Mouse (Mus musculus): Measurements from ENCODE around the gene Gm20441.

Gm20441 gene

GRCm38 (mm10) chr10:75780769-75781578 lies at the start of gene Gm20441, which contains the start of gene Gstt3:
Gene Gm20441, minus strand, starts transcription at chr10:75780954.
Gene Gstt3, minus strand, starts transcription at chr10:75781414.
- DNase-seq (ENCODE audit: low spot score): peak; percentile 14

- DNase-seq (ENCODE audit: low spot score): no peak
These were observed 49.5 kb upstream of the Gm20441 start for GRCm38 (mm10) chr10:75830275-75830670.

DNA sequence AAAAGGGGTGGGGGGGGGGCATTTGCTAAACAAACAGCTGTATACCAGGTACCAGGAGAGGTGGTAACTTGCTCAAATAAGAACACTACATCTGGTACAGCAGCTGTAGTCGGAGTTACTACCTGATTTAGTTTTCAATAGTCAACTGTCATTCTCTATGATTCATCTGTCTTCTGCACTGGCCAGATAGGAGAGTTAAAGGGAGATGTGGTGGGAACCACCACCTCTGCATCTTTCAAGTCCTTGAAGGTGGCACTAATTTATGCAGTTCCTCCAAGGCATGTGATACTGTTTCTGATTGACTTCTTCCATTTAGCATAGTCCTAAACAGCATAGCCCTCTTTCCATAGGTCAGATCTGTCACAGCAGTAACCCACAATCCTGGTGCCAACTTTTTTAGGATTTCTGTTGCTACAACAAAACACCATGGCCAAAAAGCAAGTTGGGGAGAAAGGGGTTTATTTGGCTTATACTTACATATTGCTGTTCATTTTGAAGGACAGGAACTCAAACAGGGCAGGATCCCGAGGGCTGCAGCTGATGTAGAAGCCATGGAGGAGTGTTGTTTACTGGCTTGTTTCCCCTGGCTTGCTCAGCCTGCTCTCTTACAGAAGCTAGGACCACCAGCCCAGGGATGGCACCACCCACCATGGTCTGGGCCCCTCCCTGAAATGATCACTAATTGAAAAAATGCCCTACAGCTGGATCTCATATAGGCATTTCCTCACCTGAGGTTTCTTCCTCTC lies 48.9 kb upstream of the Gm20441 start:
- no peak for DNase-seq (ENCODE audit: low spot score)

DNA sequence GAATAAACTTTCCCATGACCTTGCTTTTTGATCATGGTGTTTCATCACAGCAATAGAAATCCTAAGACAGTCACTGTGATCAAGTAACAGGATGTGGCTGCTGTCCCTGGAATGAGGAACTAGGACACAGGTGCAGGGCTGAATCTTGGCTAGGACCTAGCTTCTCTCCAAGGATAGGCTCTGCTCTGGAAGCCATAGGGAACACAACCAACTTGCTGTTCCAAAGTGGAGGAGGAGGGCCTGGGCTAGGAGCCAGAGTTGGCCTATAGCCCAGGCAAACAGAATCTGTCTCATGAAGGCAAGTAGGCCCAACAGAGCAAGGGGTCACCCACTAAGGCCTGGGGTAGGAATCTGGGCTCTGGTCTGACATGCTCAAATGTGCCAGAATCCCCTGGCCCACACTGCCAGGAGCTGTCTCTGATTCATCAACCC lies 47.8 kb upstream of the Gm20441 start:
- peak; percentile 61 for DNase-seq (ENCODE audit: low spot score)

- peak; percentile 30 for DNase-seq (ENCODE audit: low spot score)
These were observed 47.1 kb upstream of the Gm20441 start for GRCm38 (mm10) chr10:75827668-75828360.

DNA sequence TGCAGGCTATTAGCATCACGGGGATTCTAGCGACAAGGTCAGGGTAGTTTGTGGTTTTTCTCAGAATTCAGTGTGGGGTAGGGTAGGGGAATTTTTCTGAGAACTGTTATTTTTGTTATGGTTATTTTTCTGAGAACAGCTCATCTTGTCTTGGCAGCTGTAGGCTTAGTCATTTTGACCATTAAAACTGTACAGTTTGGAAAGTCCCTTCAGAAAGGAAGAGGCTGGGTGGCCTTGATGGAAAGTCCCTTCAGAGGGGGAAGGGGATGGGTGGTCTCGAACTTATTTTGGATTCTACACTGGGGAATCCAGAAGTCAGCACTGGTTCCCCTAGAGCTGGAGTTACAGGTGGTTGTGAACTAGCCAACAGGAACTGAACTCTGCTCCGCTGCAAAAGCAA lies 43.8 kb upstream of the Gm20441 start:
- DNase-seq (ENCODE audit: low spot score): no peak

DNA sequence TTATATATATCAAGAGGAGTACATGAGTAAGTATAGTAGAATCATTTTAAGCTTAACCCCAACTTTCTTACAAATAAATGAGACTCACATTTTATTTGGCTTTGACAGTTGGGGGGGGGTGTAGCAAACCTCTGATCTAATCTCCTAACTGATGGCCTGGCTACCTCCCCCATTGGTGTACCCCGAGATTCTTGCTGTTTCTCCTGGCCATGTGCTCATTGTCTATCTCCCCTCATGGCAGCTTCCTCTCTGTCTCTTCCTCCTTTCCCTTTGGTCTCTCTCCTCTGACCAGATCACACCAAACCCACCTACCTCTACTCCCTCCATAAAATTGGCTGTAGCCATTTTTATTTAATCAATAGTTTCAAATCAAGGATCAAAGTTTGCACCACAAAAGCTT lies 43.0 kb upstream of the Gm20441 start:
- DNase-seq (ENCODE audit: low spot score): no peak

GRCm38 (mm10) chr10:75822443-75822842 lies 41.7 kb upstream of the Gm20441 start, which contains the start of gene Gstt4:
Gene Gstt4, minus strand, starts transcription at chr10:75822543.
- no peak for DNase-seq (ENCODE audit: low spot score)

GRCm38 (mm10) chr10:75819882-75820281 lies 39.1 kb upstream of the Gm20441 start:
- DNase-seq (ENCODE audit: low spot score): no peak

DNA sequence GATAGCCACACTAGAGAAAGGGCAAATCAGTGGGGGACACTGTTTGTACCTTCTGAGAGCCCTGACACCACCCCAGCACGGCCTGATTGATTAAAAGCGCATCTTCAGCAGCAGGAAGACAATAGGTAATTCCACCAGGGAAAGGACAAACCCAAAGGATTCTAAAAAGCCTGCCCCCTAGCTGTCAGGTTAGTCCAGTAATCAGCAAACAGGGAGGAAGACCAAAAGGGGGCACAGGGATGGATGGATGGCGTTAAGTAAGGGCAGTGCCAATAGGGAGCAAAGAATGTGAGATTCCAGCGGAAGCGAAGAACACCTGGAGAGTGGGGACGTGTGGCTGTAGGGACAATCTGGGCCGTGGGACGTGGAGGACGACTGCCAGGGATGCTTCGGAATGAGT lies 37.9 kb upstream of the Gm20441 start:
- no peak for DNase-seq (ENCODE audit: low spot score)

- no peak for DNase-seq (ENCODE audit: low spot score)
These were observed 23.5 kb upstream of the Gm20441 start for GRCm38 (mm10) chr10:75804217-75804616.

DNA sequence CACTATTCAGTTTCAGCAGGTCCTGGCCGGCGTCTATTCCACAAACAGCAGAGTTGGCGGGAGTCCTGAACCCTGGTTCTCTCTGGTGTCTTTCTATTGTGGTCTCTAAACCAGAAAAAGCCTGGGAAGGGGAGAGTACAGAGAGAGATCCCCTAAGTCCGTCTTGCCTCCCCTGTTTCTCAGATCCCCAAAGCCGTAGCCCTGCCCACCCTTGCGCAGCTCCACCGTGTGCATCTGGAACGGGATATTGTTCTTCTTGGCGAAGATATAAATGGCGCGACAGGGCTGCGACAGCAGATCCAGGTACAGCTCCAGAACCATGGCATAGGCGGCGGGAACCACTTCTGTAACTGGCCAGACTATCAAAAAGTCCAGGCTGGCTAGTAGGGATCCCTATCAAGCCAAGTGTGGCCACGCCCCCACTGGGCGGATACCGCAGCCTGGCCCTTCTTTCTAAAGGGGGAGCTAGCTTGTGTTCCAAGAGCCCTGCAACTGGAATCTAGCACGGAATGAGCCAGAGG lies 17.5 kb upstream of the Gm20441 start, which contains the start of gene Gstt1:
Gene Gstt1, minus strand, starts transcription at position 409 of the 521 bp plus-strand sequence.
- peak; percentile 21 for DNase-seq (ENCODE audit: low spot score)

- DNase-seq (ENCODE audit: low spot score): peak; percentile 25
These were observed 16.9 kb upstream of the Gm20441 start for GRCm38 (mm10) chr10:75797619-75798175.

DNA sequence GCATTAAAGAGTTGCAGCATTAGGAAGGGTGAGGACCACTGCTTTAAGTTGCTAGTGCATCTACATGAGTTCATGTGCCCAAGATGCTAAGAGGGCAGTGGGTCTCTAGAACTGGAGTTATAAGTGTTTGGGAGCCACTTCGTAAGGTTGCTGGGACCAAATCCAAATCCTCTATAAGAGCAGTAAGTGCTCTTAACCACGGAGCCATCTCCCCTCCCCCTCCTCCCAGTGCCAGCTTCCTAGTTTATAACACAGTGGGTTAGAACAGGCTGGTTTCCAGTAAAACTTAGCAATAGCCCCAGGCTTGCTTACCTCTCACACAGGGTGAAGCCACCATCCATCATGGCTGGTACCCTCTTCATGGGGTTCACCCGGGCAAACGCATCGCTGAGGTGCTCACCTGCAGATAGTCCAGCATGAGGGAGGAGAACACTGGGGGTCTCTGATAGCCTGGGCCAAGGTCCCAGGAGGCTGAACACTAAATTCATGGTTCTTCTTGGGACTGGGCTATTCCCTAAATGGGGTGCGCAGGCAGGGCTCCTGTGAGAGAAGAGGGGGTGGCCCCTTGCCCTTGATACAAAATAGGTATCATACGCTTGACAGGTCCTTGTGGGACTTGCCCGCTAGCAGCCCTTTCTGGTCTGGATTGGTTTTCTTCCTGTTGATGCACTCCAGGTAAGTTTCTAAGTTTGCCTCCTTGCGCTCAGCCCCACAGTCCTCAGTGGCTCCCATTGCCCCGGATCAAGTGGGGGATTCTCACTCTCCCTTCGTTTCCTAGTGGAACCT lies 16.2 kb upstream of the Gm20441 start:
- DNase-seq (ENCODE audit: low spot score): no peak

- DNase-seq (ENCODE audit: low spot score): no peak
These were observed 14.1 kb upstream of the Gm20441 start for GRCm38 (mm10) chr10:75794880-75795279.

GRCm38 (mm10) chr10:75790773-75791172 lies 10.0 kb upstream of the Gm20441 start:
- DNase-seq (ENCODE audit: low spot score): no peak

GRCm38 (mm10) chr10:75789841-75790240 lies 9.1 kb upstream of the Gm20441 start:
- DNase-seq (ENCODE audit: low spot score): no peak

- no peak for DNase-seq (ENCODE audit: low spot score)
These were observed 8.5 kb upstream of the Gm20441 start for GRCm38 (mm10) chr10:75789081-75789735.

DNA sequence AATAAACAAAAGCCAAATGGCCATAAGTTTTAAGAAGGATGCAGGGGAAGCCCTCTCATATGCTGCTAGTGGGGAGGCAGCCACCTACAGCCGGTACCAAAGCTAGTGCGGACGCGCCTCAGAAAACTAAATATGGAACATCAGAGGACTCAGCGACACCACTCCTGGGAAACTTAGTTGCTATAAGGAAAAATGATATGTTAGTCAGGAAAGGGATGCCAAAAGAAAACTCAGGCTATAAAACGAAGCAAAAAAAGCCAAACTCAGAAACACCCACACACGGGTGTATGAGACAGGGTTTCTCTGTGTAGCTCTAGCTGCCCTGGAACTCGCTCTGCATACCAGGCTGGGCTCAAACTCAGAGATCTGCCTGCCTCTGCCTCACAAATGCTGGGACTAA lies 7.5 kb upstream of the Gm20441 start:
- DNase-seq (ENCODE audit: low spot score): no peak

DNA sequence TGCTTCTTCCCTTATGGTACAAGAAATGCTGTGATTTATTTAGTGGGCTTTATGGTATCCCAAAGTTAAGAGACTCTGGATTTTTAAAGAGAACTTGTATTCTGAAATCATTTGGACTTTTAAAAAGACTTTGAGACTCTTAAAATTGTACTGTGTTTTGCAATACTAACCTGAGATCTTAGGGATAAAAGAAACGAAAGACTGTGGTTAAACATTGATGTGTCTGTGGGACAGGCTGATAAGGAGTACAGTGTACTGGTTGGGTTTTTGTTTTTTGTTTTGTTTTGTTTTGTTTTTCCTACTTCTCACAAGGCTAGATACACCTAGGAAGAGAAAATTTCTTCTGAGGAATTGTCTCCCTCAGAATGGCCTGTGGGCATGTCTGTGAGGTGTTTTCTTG lies 4.7 kb upstream of the Gm20441 start:
- no peak for DNase-seq (ENCODE audit: low spot score)

Data from layer of hippocampus, adult 11-12 months (tissue).